Mouse (Mus musculus): ENCODE data around the gene Ptbp3. TPM values are rescaled to one million over a fixed set of nuclear protein-coding genes. Genes with fewer than 3 reads are reported as not detected.

The Ptbp3 gene
- total RNA-seq (2014; rRNA removed) = 29.0 and 29.2 TPM in 2 replicates
- polyA plus RNA-seq (2015; fragmentation: Nextera tagmentation; extraction: Ambion mirVana) = 12.0 and 13.2 TPM in 2 replicates

DNA sequence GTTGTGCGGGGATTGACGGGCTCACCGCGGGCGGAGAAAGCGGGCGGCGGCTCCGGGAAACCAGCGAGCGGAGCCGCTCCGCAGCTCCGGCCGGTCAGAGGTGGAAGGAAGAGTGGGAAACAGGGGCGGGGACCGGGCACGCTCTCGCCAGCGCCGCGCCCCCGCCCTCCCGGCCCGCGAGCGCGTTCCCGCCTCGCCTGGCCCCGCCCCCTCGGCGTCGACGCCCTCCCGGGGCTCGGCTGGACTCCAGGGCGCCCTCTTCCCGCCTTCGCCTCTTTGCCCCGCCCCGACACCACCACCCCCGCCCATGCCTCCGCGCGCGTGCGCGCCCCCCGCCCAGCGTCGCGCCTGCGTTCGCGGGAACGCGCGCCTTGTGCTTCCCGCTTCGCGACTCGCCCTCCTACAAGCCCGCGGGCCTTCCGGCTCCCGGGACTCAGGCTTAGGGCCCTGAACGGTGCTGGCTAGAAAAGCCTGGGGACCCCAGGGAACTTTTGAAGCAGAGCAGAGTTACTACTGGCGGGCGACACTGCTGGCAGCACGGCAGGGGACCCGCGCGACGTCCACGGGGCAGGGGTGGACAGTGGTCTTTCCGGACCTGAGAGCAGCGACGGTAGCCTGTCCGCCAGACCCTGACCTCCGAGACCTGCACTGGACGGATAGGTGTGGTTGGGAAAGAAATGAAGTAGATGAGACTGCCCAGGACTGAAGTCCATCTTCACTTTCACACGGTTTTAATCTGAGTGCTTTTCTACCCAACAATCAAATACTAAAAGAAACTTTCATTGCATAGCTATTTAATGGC lies at the start of gene Ptbp3:
TSS of gene Ptbp3 (minus strand) at position 190 of the 802 bp plus-strand sequence.
- Histone ChIP-seq H3K4me1 (ENCODE audit: insufficient read depth, low read length) (0 out of 2 replicates have a peak, but pooled peaks cover 7% of the 10 kb centered on the region), H3K9me3 (ENCODE audit: low read length) (no peaks in the 10 kb centered on the region), H3K9ac (replicated peaks; ENCODE audit: low read length) (peak within 1 kb of the TSS; percentile 83), H3K4me3 (ENCODE audit: low read length) (peak within 1 kb of the TSS; percentile 61), H3K36me3 (ENCODE audit: insufficient read depth, low read length) (no peaks in the 10 kb centered on the region), H3K27me3 (ENCODE audit: insufficient read depth, low read length) (no peaks in the 10 kb centered on the region), H3K27ac (peak within 1 kb of the TSS; percentile 85), H3K4me2 (ENCODE audit: low read depth, low read length) (peak within 1 kb of the TSS; percentile 65)
- DNase-seq (ENCODE audit: low spot score) (peak; percentile 97), ATAC-seq (peak; percentile 96)
- WGBS = under 1% methylated on average over 60 of the region's 83 CpGs
- TF ChIP-seq CTCF (IDR thresholded peaks at IDR 0.05; ENCODE audit: low read depth) = no peak

DNA sequence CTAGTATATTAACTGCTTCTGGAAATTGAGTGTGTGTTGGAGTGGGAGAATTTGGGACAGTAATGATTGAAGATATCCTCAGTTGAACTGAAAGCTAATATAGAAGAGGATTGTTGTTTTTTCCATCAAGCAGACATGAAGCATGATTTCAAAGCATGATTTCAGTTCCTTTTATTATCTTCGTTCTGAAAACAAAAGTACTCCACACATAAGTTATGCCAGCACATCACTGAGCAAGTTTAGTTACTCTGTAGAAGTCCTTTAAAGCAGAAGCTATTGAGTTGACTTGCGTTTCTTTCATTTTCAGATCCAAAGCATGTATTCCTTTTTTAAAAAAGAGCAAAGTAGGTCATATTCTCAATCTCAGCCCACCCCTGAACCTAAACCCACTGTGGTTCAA lies 47.4 kb upstream of the Ptbp3 start:
- H3K27me3 ChIP-seq (ENCODE audit: insufficient read depth, low read length) = no peaks in the 10 kb centered on the region
- H3K9ac ChIP-seq (replicated peaks; ENCODE audit: low read length) = no peak overlapping the region
- H3K36me3 ChIP-seq (ENCODE audit: insufficient read depth, low read length) = peaks cover 13% of the 10 kb centered on the region; the same call in 1 of the 2 replicates
- H3K4me2 ChIP-seq (ENCODE audit: low read depth, low read length) = no peak overlapping the region
- no peaks in the 10 kb centered on the region for H3K9me3 ChIP-seq (ENCODE audit: low read length)
- ATAC-seq (no peak), DNase-seq (ENCODE audit: low spot score) (no peak)
- H3K27ac ChIP-seq = no peak overlapping the region
- no peak overlapping the region for H3K4me3 ChIP-seq (ENCODE audit: low read length)
- 90% methylated on average over 2 of the region's 2 CpGs for WGBS
- no peaks in the 10 kb centered on the region for H3K4me1 ChIP-seq (ENCODE audit: insufficient read depth, low read length)
- TF ChIP-seq CTCF (IDR thresholded peaks at IDR 0.05; ENCODE audit: low read depth) = no peak

- peaks cover 13% of the 10 kb centered on the region; the same call in 1 of the 2 replicates for H3K36me3 ChIP-seq (ENCODE audit: insufficient read depth, low read length)
- no peak overlapping the region for H3K4me3 ChIP-seq (ENCODE audit: low read length)
- H3K27me3 ChIP-seq (ENCODE audit: insufficient read depth, low read length) = no peaks in the 10 kb centered on the region
- H3K4me2 ChIP-seq (ENCODE audit: low read depth, low read length) = no peak overlapping the region
- no peaks in the 10 kb centered on the region for H3K4me1 ChIP-seq (ENCODE audit: insufficient read depth, low read length)
- no peak for TF ChIP-seq CTCF (IDR thresholded peaks at IDR 0.05; ENCODE audit: low read depth)
- no peak for DNase-seq (ENCODE audit: low spot score)
- no peaks in the 10 kb centered on the region for H3K9me3 ChIP-seq (ENCODE audit: low read length)
- ATAC-seq = no peak
- WGBS = 83% methylated on average over 2 of the region's 2 CpGs
- H3K9ac ChIP-seq (replicated peaks; ENCODE audit: low read length) = no peak overlapping the region
- H3K27ac ChIP-seq = no peak overlapping the region
Observed at GRCm38 (mm10) chr4:59594614-59595013, 45.5 kb upstream of the Ptbp3 start.

- DNase-seq (ENCODE audit: low spot score) (no peak), ATAC-seq (no peak)
- Histone ChIP-seq H3K27me3 (ENCODE audit: insufficient read depth, low read length) (no peaks in the 10 kb centered on the region), H3K36me3 (ENCODE audit: insufficient read depth, low read length) (no peaks in the 10 kb centered on the region), H3K4me2 (ENCODE audit: low read depth, low read length) (no peak overlapping the region), H3K27ac (no peak overlapping the region), H3K4me3 (ENCODE audit: low read length) (no peak overlapping the region), H3K4me1 (ENCODE audit: insufficient read depth, low read length) (no peaks in the 10 kb centered on the region), H3K9ac (replicated peaks; ENCODE audit: low read length) (no peak overlapping the region), H3K9me3 (ENCODE audit: low read length) (no peaks in the 10 kb centered on the region)
- no peak for TF ChIP-seq CTCF (IDR thresholded peaks at IDR 0.05; ENCODE audit: low read depth)
- 95% methylated on average over 1 of the region's 1 CpGs for WGBS
Observed at GRCm38 (mm10) chr4:59587872-59588226, 38.7 kb upstream of the Ptbp3 start.

GRCm38 (mm10) chr4:59587215-59587871 lies 38.2 kb upstream of the Ptbp3 start:
- no peak overlapping the region for H3K4me3 ChIP-seq (ENCODE audit: low read length)
- no peak overlapping the region for H3K9ac ChIP-seq (replicated peaks; ENCODE audit: low read length)
- WGBS = 75% methylated on average over 2 of the region's 2 CpGs
- DNase-seq (ENCODE audit: low spot score) = no peak
- H3K27me3 ChIP-seq (ENCODE audit: insufficient read depth, low read length) = no peaks in the 10 kb centered on the region
- H3K4me1 ChIP-seq (ENCODE audit: insufficient read depth, low read length) = no peaks in the 10 kb centered on the region
- ATAC-seq = no peak
- no peaks in the 10 kb centered on the region for H3K9me3 ChIP-seq (ENCODE audit: low read length)
- no peak overlapping the region for H3K4me2 ChIP-seq (ENCODE audit: low read depth, low read length)
- H3K27ac ChIP-seq = no peak overlapping the region
- TF ChIP-seq CTCF (IDR thresholded peaks at IDR 0.05; ENCODE audit: low read depth) = no peak
- H3K36me3 ChIP-seq (ENCODE audit: insufficient read depth, low read length) = no peaks in the 10 kb centered on the region

- Histone ChIP-seq H3K36me3 (ENCODE audit: insufficient read depth, low read length) (no peaks in the 10 kb centered on the region), H3K4me2 (ENCODE audit: low read depth, low read length) (no peak overlapping the region), H3K9ac (replicated peaks; ENCODE audit: low read length) (no peak overlapping the region), H3K27me3 (ENCODE audit: insufficient read depth, low read length) (no peaks in the 10 kb centered on the region), H3K9me3 (ENCODE audit: low read length) (no peaks in the 10 kb centered on the region), H3K27ac (peak overlapping the region; percentile 60; the same call in 1 of the 2 replicates), H3K4me3 (ENCODE audit: low read length) (no peak overlapping the region), H3K4me1 (ENCODE audit: insufficient read depth, low read length) (peaks cover 4% of the 10 kb centered on the region; the same call in 1 of the 2 replicates)
- WGBS = 70% methylated on average over 5 of the region's 5 CpGs
- ATAC-seq = no peak; the same call in 1 of the 2 replicates
- TF ChIP-seq CTCF (IDR thresholded peaks at IDR 0.05; ENCODE audit: low read depth) = no peak
- peak; percentile 70 for DNase-seq (ENCODE audit: low spot score)
Observed at GRCm38 (mm10) chr4:59585097-59585496, 35.9 kb upstream of the Ptbp3 start.
